Mouse (Mus musculus): ENCODE measurements around the gene Olfr462. TPM values are rescaled to one million over a fixed set of nuclear protein-coding genes. Genes with fewer than 3 reads are reported as not detected.

Olfr462 gene
- polyA plus RNA-seq (2016; fragmentation: Nextera tagmentation; extraction: Ambion mirVana): not detected in 2 replicates

GRCm38 (mm10) chr11:87892168-87892567 lies at the start of gene Olfr462:
TSS of gene Olfr462 (minus strand) at chr11:87892268.
- WGBS: 91% methylated on average over 6 of the region's 6 CpGs
- Histone ChIP-seq H3K9ac (no peak within 1 kb of the TSS), H3K27ac (no peak within 1 kb of the TSS), H3K4me3 (no peak within 1 kb of the TSS), H3K36me3 (no peaks in the 10 kb centered on the region), H3K4me2 (replicated peaks) (no peak within 1 kb of the TSS), H3K27me3 (no peaks in the 10 kb centered on the region), H3K4me1 (no peaks in the 10 kb centered on the region), H3K9me3 (replicated peaks) (no peaks in the 10 kb centered on the region)
- ATAC-seq (ENCODE audit: low FRiP score): no peak

DNA sequence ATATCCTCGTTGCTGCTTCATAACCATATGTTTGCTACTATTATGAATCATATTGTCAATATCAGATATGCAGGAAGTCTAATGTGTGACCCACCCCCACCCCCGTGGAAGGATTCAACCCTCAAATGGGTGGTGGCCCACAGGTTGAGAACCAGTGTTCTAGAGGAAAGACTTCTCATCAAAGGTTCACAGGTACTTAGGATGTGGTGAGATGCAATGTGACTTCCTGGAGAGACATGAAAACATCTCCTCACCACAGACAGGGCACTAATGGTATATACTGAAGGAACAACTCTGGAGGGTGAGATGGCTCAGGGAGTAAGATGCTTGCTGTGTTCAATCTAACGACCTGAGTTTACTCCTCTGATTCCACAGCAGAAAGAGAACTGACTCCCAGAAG lies 43.4 kb upstream of the Olfr462 start:
- no peak overlapping the region for H3K4me3 ChIP-seq
- 79% methylated on average over 3 of the region's 3 CpGs for WGBS

DNA sequence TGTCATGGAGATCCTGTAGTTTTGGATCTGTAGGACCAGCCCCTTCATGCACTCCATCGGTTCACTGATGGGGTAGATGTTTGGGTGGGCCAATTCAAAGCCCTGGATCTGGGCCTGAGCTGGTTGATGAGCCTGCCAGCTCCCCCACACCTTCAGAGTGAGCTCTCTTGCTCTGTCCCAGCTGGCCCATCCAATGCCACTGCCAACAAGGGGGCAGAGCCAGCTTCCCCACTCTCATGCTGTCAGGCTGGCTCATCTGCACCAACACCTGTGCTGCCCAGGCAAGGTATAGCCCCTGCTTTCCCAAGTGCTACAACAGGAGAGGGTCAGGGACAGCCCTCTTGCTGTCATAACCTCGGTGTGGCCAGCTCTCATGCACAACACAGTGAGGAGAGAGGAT lies 41.7 kb upstream of the Olfr462 start:
- no peaks in the 10 kb centered on the region for H3K4me1 ChIP-seq
- ATAC-seq (ENCODE audit: low FRiP score): no peak
- WGBS: 80% methylated on average over 2 of the region's 2 CpGs
- no peaks in the 10 kb centered on the region for H3K36me3 ChIP-seq
- no peak overlapping the region for H3K4me3 ChIP-seq
- no peak overlapping the region for H3K27ac ChIP-seq
- H3K4me2 ChIP-seq (replicated peaks): no peak overlapping the region
- H3K9ac ChIP-seq: no peak overlapping the region
- H3K27me3 ChIP-seq: no peaks in the 10 kb centered on the region
- H3K9me3 ChIP-seq (replicated peaks): no peaks in the 10 kb centered on the region

More for the DNA sequence above, 43.4 kb upstream of the Olfr462 start:
- Histone ChIP-seq H3K9ac (no peak overlapping the region), H3K27me3 (no peaks in the 10 kb centered on the region), H3K4me1 (no peaks in the 10 kb centered on the region), H3K9me3 (replicated peaks) (no peaks in the 10 kb centered on the region), H3K27ac (no peak overlapping the region), H3K4me2 (replicated peaks) (no peak overlapping the region), H3K36me3 (no peaks in the 10 kb centered on the region)
- ATAC-seq (ENCODE audit: low FRiP score): no peak

- no peaks in the 10 kb centered on the region for H3K4me1 ChIP-seq
- no peaks in the 10 kb centered on the region for H3K36me3 ChIP-seq
- H3K4me2 ChIP-seq (replicated peaks): no peak overlapping the region
- H3K9me3 ChIP-seq (replicated peaks): no peaks in the 10 kb centered on the region
- no peak overlapping the region for H3K9ac ChIP-seq
- no peak overlapping the region for H3K27ac ChIP-seq
- 85% methylated on average over 2 of the region's 2 CpGs for WGBS
- no peak overlapping the region for H3K4me3 ChIP-seq
- ATAC-seq (ENCODE audit: low FRiP score): no peak
- H3K27me3 ChIP-seq: no peaks in the 10 kb centered on the region
Observed at GRCm38 (mm10) chr11:87930348-87930747, 38.3 kb upstream of the Olfr462 start.

DNA sequence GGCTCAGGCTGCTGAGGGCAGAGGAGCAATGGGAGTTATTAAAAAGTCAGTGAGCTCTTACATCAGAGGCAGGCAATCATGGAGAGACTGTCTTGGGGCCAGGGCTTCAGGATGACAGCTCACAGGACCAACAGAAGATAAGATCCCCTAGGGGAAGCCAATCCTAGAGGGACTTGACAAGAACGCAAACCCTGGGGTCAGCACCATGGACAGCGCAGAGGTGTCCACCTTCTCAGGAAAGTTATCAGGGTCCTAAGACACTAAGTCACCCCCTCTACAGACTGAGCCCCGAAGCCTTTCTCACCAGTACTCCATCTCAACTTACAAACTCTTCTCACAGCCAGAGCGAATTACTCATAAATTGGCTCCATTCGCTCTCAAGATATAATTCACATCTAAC lies 28.9 kb upstream of the Olfr462 start, which contains the start of gene Olfr464:
TSS of gene Olfr464 (minus strand) at position 2 of the 400 bp plus-strand sequence.
- no peaks in the 10 kb centered on the region for H3K36me3 ChIP-seq
- H3K9me3 ChIP-seq (replicated peaks): no peaks in the 10 kb centered on the region
- WGBS: 37% methylated on average over 5 of the region's 5 CpGs
- no peaks in the 10 kb centered on the region for H3K27me3 ChIP-seq
- H3K4me1 ChIP-seq: no peaks in the 10 kb centered on the region
- H3K9ac ChIP-seq: no peak within 1 kb of the TSS
- H3K4me3 ChIP-seq: no peak within 1 kb of the TSS
- no peak for ATAC-seq (ENCODE audit: low FRiP score)
- no peak within 1 kb of the TSS for H3K4me2 ChIP-seq (replicated peaks)
- no peak within 1 kb of the TSS for H3K27ac ChIP-seq

DNA sequence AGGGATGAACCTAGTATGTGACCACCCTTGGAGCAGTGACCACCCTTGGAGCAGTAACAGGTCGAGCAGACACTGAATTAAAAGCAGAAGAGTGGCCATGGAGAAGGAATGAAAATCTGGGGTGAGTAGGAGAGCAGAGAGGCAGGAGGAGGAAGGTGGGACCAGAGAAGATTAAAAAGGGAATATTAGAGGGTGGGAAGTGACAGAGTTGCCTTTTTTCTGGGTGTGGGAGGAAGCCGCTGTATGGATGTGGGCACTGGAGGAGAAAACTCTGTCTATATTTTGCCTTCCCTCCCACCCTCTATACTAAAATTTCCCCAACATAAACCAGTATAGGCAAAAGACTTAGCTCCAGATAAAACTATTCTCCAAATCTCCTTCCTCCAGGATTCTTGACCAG lies 28.2 kb upstream of the Olfr462 start:
- H3K9ac ChIP-seq: no peak overlapping the region
- ATAC-seq (ENCODE audit: low FRiP score): no peak
- WGBS: 69% methylated on average over 2 of the region's 2 CpGs
- H3K4me3 ChIP-seq: no peak overlapping the region
- no peaks in the 10 kb centered on the region for H3K36me3 ChIP-seq
- H3K27me3 ChIP-seq: no peaks in the 10 kb centered on the region
- no peaks in the 10 kb centered on the region for H3K9me3 ChIP-seq (replicated peaks)
- H3K4me1 ChIP-seq: no peaks in the 10 kb centered on the region
- H3K4me2 ChIP-seq (replicated peaks): no peak overlapping the region
- H3K27ac ChIP-seq: no peak overlapping the region

DNA sequence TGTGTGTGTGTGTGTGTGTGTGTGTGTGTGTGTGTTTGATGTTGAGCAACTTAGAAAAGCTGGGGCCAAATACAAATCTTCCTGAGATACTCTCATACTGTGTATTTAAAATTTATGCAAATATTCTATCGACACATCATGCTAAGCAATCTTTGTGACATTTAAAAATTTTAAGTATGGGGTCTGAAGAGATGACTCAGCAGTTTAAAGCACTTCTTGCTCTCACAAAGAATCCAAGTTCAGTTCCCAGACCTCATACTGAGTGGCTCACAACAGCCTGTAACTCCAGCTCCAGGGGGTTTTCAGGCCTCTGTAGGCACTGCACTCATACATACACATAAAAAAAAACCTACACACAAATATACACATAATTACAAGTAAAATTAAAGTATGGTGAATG lies 23.9 kb upstream of the Olfr462 start:
- Histone ChIP-seq H3K9ac (no peak overlapping the region), H3K27ac (no peak overlapping the region), H3K27me3 (no peaks in the 10 kb centered on the region), H3K4me3 (no peak overlapping the region), H3K4me2 (replicated peaks) (no peak overlapping the region), H3K4me1 (no peaks in the 10 kb centered on the region), H3K36me3 (no peaks in the 10 kb centered on the region), H3K9me3 (replicated peaks) (no peaks in the 10 kb centered on the region)
- no peak for ATAC-seq (ENCODE audit: low FRiP score)
- 100% methylated on average over 1 of the region's 1 CpGs for WGBS

GRCm38 (mm10) chr11:87904331-87904730 lies 12.3 kb upstream of the Olfr462 start:
- H3K27me3 ChIP-seq: no peaks in the 10 kb centered on the region
- 81% methylated on average over 3 of the region's 3 CpGs for WGBS
- no peak for ATAC-seq (ENCODE audit: low FRiP score)

DNA sequence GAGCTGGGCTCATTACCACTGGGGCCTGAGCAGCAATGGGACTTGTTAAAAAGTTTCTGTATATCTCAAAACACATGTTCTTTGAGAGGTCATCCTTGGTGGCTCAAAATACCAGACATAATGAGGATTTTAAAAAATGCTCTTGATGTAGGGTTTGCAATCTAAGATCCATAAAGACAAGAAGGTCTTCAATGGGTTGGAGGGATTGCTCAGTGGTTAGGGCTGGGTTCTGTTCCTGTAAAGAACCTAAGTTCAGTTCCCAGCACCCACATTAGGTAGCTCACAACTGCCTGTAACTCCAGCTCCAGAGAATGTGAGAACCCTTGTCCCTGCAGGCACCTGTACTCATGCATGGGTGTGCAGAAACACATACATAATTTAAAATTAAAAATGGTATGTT lies 5.2 kb upstream of the Olfr462 start, which contains the start of gene Olfr463:
TSS of gene Olfr463 (minus strand) at position 101 of the 400 bp plus-strand sequence.
- H3K4me3 ChIP-seq: no peak within 1 kb of the TSS
- H3K4me1 ChIP-seq: no peaks in the 10 kb centered on the region
- H3K27ac ChIP-seq: no peak within 1 kb of the TSS
- H3K9ac ChIP-seq: no peak within 1 kb of the TSS
- ATAC-seq (ENCODE audit: low FRiP score): no peak
- H3K36me3 ChIP-seq: no peaks in the 10 kb centered on the region
- H3K4me2 ChIP-seq (replicated peaks): no peak within 1 kb of the TSS
- 0 out of 2 replicates have a peak, but pooled peaks cover 3% of the 10 kb centered on the region for H3K27me3 ChIP-seq
- no peaks in the 10 kb centered on the region for H3K9me3 ChIP-seq (replicated peaks)

More at GRCm38 (mm10) chr11:87904331-87904730, 12.3 kb upstream of the Olfr462 start:
- Histone ChIP-seq H3K9me3 (replicated peaks) (no peaks in the 10 kb centered on the region), H3K36me3 (no peaks in the 10 kb centered on the region), H3K27ac (no peak overlapping the region), H3K4me1 (no peaks in the 10 kb centered on the region), H3K9ac (no peak overlapping the region), H3K4me2 (replicated peaks) (no peak overlapping the region), H3K4me3 (no peak overlapping the region)

GRCm38 (mm10) chr11:87884856-87885255 lies 7.2 kb downstream of the Olfr462 start:
- Histone ChIP-seq H3K9ac (no peak overlapping the region), H3K36me3 (no peaks in the 10 kb centered on the region), H3K27me3 (no peaks in the 10 kb centered on the region), H3K9me3 (replicated peaks) (no peaks in the 10 kb centered on the region), H3K4me1 (no peaks in the 10 kb centered on the region), H3K27ac (no peak overlapping the region), H3K4me2 (replicated peaks) (no peak overlapping the region), H3K4me3 (no peak overlapping the region)
- WGBS: 82% methylated on average over 5 of the region's 5 CpGs
- ATAC-seq (ENCODE audit: low FRiP score): no peak

- no peak overlapping the region for H3K27ac ChIP-seq
- no peaks in the 10 kb centered on the region for H3K27me3 ChIP-seq
- no peak for ATAC-seq (ENCODE audit: low FRiP score)
- H3K9me3 ChIP-seq (replicated peaks): no peaks in the 10 kb centered on the region
- H3K36me3 ChIP-seq: no peaks in the 10 kb centered on the region
- H3K4me3 ChIP-seq: no peak overlapping the region
- 42% methylated on average over 5 of the region's 5 CpGs for WGBS
- no peak overlapping the region for H3K4me2 ChIP-seq (replicated peaks)
- no peaks in the 10 kb centered on the region for H3K4me1 ChIP-seq
- H3K9ac ChIP-seq: no peak overlapping the region
Observed at GRCm38 (mm10) chr11:87883493-87883892, 8.6 kb downstream of the Olfr462 start.

DNA sequence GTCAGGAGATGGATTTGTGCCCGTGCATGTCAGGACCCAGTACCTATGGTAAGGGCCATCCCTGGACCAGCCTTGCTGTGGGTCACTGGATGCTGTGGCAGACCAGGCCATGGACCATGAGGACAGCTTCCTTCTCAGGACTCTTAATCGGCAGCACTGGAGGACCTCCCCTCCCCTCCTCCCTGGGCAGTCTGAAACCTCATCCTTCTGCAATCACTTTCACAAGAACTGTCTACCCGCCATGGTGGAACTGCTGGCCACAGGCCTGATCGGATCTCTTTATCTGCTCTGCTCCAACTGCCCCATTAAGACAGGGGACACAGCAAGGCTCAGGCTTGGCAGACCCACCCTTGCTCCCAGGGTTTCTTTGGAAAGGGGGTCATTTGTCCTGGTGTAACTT lies 10.4 kb downstream of the Olfr462 start:
- no peak for ATAC-seq (ENCODE audit: low FRiP score)
- WGBS: 70% methylated on average over 4 of the region's 4 CpGs
- H3K9ac ChIP-seq: no peak overlapping the region

GRCm38 (mm10) chr11:87879826-87880225 lies 12.2 kb downstream of the Olfr462 start:
- H3K4me1 ChIP-seq: no peaks in the 10 kb centered on the region
- ATAC-seq (ENCODE audit: low FRiP score): no peak
- H3K4me3 ChIP-seq: no peak overlapping the region
- H3K4me2 ChIP-seq (replicated peaks): no peak overlapping the region
- H3K36me3 ChIP-seq: no peaks in the 10 kb centered on the region
- 76% methylated on average over 9 of the region's 9 CpGs for WGBS
- H3K9me3 ChIP-seq (replicated peaks): no peaks in the 10 kb centered on the region
- no peak overlapping the region for H3K9ac ChIP-seq
- H3K27ac ChIP-seq: no peak overlapping the region
- no peaks in the 10 kb centered on the region for H3K27me3 ChIP-seq

More for the DNA sequence above, 10.4 kb downstream of the Olfr462 start:
- no peak overlapping the region for H3K27ac ChIP-seq
- no peak overlapping the region for H3K4me2 ChIP-seq (replicated peaks)
- H3K4me1 ChIP-seq: no peaks in the 10 kb centered on the region
- no peaks in the 10 kb centered on the region for H3K27me3 ChIP-seq
- no peak overlapping the region for H3K4me3 ChIP-seq
- no peaks in the 10 kb centered on the region for H3K9me3 ChIP-seq (replicated peaks)
- no peaks in the 10 kb centered on the region for H3K36me3 ChIP-seq

All from hindbrain, embryonic 12.5 days (tissue).